Mouse (Mus musculus) forebrain, embryonic 12.5 days (tissue): ENCODE data around the gene Spats2l. TPM values are rescaled to one million over a fixed set of nuclear protein-coding genes. Genes with fewer than 3 reads are reported as not detected.
A peak's percentile ranks its signal among the peaks of the same experiment; 100 is the strongest.

ENCODE experiments used
- ATAC-seq: fragments of 200-750 bp; cut with Nextera tagmentation; 2 replicates; pipeline ENCODE4 v1.8.0; 2017; ENCODE audit warnings: moderate TSS enrichment; ENCODE audit not compliant: low FRiP score
- H3K27ac ChIP-seq: fragments of 300-500 bp; sonication (generic); 2 replicates; pipeline ENCODE4 v1.5.1; 2016; ENCODE audit warnings: mild to moderate bottlenecking
- H3K27me3 ChIP-seq: fragments of 300-500 bp; sonication (generic); 2 replicates; pipeline ENCODE4 v1.6.1; 2016; ENCODE audit warnings: mild to moderate bottlenecking
- H3K36me3 ChIP-seq: fragments of 300-500 bp; sonication (generic); replicated peaks from 2 replicates; pipeline ENCODE4 v1.6.1; 2016; ENCODE audit warnings: mild to moderate bottlenecking
- H3K4me1 ChIP-seq: fragments of 300-500 bp; sonication (generic); 2 replicates; pipeline ENCODE4 v1.6.1; 2016
- H3K4me2 ChIP-seq: fragments of 300-500 bp; sonication (generic); 2 replicates; pipeline ENCODE4 v1.6.1; 2016; ENCODE audit warnings: mild to moderate bottlenecking, moderate library complexity
- H3K4me3 ChIP-seq: fragments of 300-500 bp; sonication (generic); replicated peaks from 2 replicates; pipeline ENCODE4 v1.5.1; 2016; ENCODE audit warnings: mild to moderate bottlenecking
- H3K9ac ChIP-seq: fragments of 300-500 bp; sonication (generic); 2 replicates; pipeline ENCODE4 v1.6.1; 2016; ENCODE audit warnings: mild to moderate bottlenecking
- H3K9me3 ChIP-seq: fragments of 300-500 bp; sonication (generic); 2 replicates; pipeline ENCODE4 v1.6.1; 2016
- WGBS: fragments of 180-500 bp; shearing (Covaris S2); methylation state at CpG from one replicate; pipeline ENCODE4 v1.1.7; 2016; 5-methylcytosine and 5-hydroxymethylcytosine counted together
- polyA plus RNA-seq: library from polyadenylated mRNA; unstranded; fragments of >200 nt; fragmentation: Nextera tagmentation; extraction: Ambion mirVana; gene quantifications from 2 replicates; pipeline ENCODE4 v1.2.1, GENCODE M21; 2016

Gene Spats2l
- polyA plus RNA-seq, 1 experiment from 2014 or later, result 57.2 TPM

DNA sequence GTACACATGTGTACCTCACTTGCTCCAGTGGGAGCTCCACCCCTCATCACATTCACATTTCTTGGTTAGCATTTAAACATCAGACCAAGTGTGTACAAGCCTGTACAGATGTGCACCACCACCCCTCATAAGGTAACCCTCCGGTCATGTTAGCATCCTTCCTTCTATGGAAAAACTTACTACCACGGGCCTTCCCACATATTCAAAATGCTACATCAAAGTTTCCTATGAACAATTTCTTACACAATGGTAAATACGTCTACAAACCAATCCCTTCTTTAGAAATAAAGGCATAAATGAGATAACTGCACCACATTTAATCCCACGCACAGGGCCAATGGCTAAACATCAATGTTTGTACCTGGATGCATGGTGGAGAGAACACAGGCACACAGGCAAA, 178.5 kb downstream of the Spats2l start:
- 0 out of 2 replicates have a peak overlapping the region, but pooled peaks have one; percentile 13 for H3K27ac ChIP-seq
- no peak overlapping the region for H3K4me2 ChIP-seq
- no peak overlapping the region for H3K4me3 ChIP-seq
- H3K9ac ChIP-seq, result no peak overlapping the region
- H3K4me1 ChIP-seq, result peaks cover 26% of the 10 kb centered on the region; the same call in 1 of the 2 replicates
- WGBS, result 94% methylated on average over 4 of the region's 4 CpGs
- H3K27me3 ChIP-seq, result no peaks in the 10 kb centered on the region
- H3K36me3 ChIP-seq, result peaks cover 15% of the 10 kb centered on the region
- no peaks in the 10 kb centered on the region for H3K9me3 ChIP-seq
- no peak for ATAC-seq

DNA sequence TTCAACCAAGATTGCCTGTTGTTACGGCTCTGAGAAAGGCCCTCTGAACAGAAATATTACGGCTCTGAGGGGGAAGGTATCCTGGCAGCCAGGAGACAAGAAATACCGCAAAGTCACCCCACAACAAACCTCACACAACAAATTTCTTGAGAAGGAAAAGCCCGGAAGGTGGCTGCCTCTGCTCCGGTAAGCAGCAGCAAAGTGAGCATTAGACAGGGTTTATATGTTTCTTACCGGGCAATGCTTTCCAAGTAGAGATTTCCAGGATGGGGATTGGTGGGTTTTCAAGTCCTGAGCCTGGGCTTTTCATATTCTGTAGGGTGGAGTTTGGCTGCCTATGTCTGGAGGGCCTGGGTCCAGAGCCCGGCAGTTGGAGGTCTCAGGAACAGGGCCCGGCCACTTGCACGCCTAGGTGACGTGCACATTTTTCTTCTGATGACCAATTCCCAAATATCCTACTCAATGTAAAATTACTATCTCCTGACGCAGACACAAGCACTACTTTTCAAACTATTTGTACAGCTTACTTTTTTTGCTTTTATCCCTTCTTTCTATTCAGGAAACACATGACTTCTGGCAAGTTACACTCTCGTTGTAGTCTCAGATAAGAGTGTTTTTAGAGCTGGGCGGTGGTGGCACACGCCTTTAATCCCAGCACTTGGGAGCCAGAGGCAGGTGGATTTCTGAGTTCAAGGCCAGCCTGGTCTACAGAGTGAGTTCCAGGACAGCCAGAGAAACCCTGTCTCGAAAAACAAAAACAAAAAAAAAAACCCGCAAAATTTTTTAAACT, 179.8 kb downstream of the Spats2l start:
- Histone ChIP-seq H3K4me1 (0 out of 2 replicates have a peak, but pooled peaks cover 17% of the 10 kb centered on the region), H3K4me3 (no peak overlapping the region), H3K27me3 (no peaks in the 10 kb centered on the region), H3K4me2 (no peak overlapping the region), H3K9ac (no peak overlapping the region), H3K27ac (0 out of 2 replicates have a peak overlapping the region, but pooled peaks have one; percentile 8), H3K36me3 (peaks cover 18% of the 10 kb centered on the region), H3K9me3 (no peaks in the 10 kb centered on the region)
- WGBS, result 86% methylated on average over 16 of the region's 16 CpGs
- ATAC-seq, result no peak

DNA sequence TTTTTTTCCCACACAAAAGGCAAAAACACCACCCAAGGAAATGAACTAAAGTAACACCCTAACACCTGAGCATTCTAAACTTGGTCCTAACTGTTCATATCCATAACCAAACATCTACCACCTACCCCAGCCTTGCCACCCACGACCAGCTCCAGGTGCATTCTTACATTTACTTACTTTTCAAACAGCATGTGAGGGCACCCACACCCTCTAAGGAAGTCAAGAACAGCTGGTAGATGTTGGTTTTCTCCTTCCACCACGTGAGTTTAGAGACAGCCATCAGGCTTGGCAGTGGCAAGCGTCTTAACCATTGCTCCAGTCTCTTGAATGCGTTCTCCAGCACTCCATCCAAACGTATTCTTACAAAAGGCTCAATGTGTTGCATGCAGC, 180.4 kb downstream of the Spats2l start:
- 0 out of 2 replicates have a peak, but pooled peaks cover 14% of the 10 kb centered on the region for H3K4me1 ChIP-seq
- H3K9me3 ChIP-seq, result no peaks in the 10 kb centered on the region
- no peak overlapping the region for H3K4me2 ChIP-seq
- no peaks in the 10 kb centered on the region for H3K27me3 ChIP-seq
- H3K4me3 ChIP-seq, result no peak overlapping the region
- no peak overlapping the region for H3K27ac ChIP-seq
- H3K36me3 ChIP-seq, result peaks cover 24% of the 10 kb centered on the region
- 82% methylated on average over 5 of the region's 5 CpGs for WGBS
- no peak overlapping the region for H3K9ac ChIP-seq
- no peak for ATAC-seq

DNA sequence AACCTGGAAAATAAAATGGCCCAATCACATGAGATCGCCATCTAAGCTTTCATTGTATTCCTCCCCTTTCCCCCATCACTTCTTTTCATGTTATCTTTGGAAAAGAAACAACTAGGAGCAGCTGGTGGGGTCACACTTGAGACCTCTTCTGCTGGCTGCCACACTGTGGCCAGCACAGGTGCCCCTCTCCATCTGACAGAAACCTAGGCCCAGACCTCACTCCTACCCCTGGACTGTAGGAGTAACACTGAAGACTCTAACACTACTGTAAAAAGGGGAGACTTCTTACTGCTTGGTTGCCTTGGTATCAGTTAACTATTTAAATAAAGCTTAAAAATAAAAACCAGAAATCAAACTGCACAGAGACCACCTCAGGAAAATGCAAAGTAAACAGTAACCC, 181.8 kb downstream of the Spats2l start:
- no peak overlapping the region for H3K4me3 ChIP-seq
- H3K9me3 ChIP-seq, result no peaks in the 10 kb centered on the region
- H3K27ac ChIP-seq, result no peak overlapping the region
- no peak overlapping the region for H3K4me2 ChIP-seq
- no peak for ATAC-seq
- WGBS, result 88% methylated on average over 1 of the region's 1 CpGs
- no peaks in the 10 kb centered on the region for H3K27me3 ChIP-seq
- 0 out of 2 replicates have a peak, but pooled peaks cover 14% of the 10 kb centered on the region for H3K4me1 ChIP-seq
- no peak overlapping the region for H3K9ac ChIP-seq
- peaks cover 30% of the 10 kb centered on the region for H3K36me3 ChIP-seq

DNA sequence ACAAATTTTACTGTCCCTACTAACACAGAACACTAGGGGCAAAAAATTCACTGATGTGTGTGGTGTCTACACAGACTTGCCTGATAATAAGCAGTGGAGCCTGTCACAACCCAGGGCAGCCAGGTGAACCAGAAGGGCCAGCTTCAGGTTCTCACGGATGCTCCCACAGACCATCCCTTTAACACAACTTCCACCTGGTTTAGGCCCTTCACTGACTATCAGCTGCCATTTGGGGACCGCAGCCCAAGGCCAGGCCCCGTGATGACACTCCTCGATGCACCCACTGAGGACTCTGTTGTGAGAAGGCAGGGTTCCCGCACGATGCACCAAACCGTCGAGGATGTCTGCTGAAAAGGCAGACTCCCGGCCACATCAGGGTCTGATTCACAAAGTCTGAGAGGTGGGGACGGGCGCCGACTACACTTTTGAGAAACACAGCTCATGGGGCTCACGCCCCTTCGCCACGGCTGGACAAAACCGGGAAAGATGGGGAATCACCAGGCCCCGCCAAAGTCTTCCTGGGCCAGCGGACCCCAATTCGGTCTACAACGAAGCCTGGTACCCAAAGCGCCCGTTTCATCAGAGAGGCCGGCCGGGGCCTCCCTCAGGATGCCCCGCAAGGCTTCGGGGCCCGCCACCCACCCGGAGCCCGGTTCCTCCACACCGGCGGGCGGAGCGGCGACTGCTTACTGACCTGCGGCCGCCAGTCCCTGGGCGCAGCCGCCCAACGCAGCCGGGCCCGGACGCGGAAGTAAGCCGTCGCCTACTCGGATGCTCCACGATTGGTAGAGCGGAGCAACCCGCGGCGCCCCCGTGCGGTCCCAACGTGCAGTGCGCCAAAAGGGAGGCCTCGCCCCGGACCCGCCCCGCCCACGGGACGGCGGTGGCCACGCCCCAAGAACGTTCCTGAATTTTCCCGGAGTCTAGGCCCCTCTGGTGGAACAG, 195.6 kb downstream of the Spats2l start:
- peak overlapping the region; percentile 80 for H3K4me2 ChIP-seq
- WGBS, result under 1% methylated on average over 65 of the region's 65 CpGs
- H3K9me3 ChIP-seq, result no peaks in the 10 kb centered on the region
- peak overlapping the region; percentile 84 for H3K9ac ChIP-seq
- peak overlapping the region; percentile 71 for H3K4me3 ChIP-seq
- peak overlapping the region; percentile 71 for H3K27ac ChIP-seq
- H3K4me1 ChIP-seq, result peaks cover 15% of the 10 kb centered on the region
- H3K36me3 ChIP-seq, result peaks cover 6% of the 10 kb centered on the region
- peak; percentile 98 for ATAC-seq
- no peaks in the 10 kb centered on the region for H3K27me3 ChIP-seq

DNA sequence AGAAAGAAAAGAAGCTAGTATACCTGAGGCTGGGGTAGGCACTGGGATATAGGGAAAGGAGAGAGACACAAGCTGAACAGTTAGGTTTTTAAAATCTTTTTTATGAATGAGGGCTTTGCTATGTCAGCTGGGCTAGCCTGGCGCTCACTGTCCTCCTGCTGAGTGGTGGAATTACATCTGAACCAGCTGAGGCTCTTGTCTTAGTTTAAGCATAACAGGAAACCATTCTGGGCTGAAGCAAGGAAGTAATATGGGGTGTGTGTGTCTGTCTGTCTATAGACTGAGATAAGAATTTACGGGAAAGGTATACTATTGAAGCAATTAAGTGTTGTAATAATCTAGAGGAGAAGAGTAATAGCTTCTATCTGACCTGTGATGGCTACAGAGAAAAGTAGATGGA, 197.6 kb downstream of the Spats2l start:
- Histone ChIP-seq H3K36me3 (no peaks in the 10 kb centered on the region; the same call in 1 of the 2 replicates), H3K4me3 (no peak overlapping the region), H3K27me3 (no peaks in the 10 kb centered on the region), H3K4me2 (no peak overlapping the region), H3K9ac (no peak overlapping the region), H3K4me1 (peaks cover 15% of the 10 kb centered on the region), H3K9me3 (no peaks in the 10 kb centered on the region), H3K27ac (no peak overlapping the region)
- ATAC-seq, result no peak
- 90% methylated on average over 2 of the region's 2 CpGs for WGBS

DNA sequence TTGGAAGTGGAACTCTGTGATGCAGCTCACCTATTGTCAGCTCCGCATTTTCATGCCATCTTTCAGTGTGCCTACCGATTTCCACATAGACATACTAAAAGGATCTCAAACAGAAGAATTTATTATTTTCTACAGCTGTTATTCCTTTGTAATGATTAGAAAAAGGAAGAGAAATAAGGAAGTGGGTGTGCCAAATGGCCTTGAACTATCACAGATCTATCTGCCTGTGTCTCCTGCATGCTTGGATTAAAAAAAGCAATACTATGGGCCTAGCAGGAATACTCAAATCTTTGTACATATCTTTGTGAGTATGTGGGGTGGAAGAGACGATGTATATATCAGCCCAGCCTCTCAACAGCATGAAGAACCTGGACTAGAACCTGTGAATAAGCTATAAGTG, 202.9 kb downstream of the Spats2l start:
- WGBS, result 94% methylated on average over 3 of the region's 3 CpGs
- Histone ChIP-seq H3K27ac (no peak overlapping the region), H3K9ac (no peak overlapping the region), H3K9me3 (no peaks in the 10 kb centered on the region), H3K4me1 (no peaks in the 10 kb centered on the region), H3K36me3 (no peaks in the 10 kb centered on the region), H3K27me3 (no peaks in the 10 kb centered on the region), H3K4me3 (no peak overlapping the region), H3K4me2 (no peak overlapping the region)
- ATAC-seq, result no peak

DNA sequence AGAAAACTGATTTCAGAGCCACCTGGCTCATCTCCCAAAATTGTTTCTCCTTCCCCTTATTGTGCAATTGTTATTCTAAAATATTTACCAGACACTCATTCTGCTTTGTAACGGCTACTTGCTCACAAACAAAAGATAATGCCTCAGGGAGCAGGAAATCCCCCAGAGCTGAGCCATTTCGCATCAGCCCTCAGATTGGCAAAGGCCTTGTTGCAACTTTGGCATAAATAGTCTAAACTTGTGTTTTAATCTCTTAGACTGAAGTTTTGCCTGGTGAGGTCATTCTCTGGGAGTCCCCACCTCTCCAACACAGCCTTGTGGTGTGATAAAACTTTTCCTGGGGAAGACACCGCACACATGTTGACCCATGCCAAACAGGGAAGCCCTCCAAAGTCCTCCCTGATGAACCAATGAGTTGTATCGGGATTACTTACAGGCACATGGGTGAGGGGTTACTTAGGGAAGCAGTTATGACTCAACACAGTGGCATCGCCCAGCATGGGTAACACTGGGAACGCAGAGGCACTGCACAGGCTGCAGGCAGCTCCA, 215.2 kb downstream of the Spats2l start:
- Histone ChIP-seq H3K4me3 (no peak overlapping the region), H3K4me1 (0 out of 2 replicates have a peak, but pooled peaks cover 4% of the 10 kb centered on the region), H3K27me3 (no peaks in the 10 kb centered on the region), H3K9me3 (no peaks in the 10 kb centered on the region), H3K27ac (no peak overlapping the region), H3K36me3 (no peaks in the 10 kb centered on the region), H3K4me2 (no peak overlapping the region), H3K9ac (no peak overlapping the region)
- WGBS, result 52% methylated on average over 6 of the region's 6 CpGs
- ATAC-seq, result no peak

DNA sequence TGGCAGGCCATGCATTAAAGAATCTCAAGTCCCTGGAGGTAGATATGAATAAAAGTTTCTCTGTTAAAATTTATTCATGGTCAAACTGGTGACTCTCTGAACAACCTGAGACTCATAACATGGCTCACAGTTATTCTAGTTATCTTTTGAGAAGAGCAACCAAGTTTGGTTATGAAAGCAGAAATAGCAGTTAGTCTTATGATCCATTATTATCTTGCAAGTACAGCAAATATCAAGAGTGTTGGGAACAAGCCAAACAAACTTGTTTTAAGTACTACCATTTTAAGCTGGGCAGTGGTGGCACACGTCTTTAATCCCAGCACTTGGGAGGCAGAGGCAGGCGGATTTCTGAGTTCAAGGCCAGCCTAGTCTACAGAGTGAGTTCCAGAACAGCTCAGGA, 217.3 kb downstream of the Spats2l start:
- Histone ChIP-seq H3K4me1 (peaks cover 5% of the 10 kb centered on the region), H3K36me3 (no peaks in the 10 kb centered on the region), H3K27ac (no peak overlapping the region), H3K9ac (no peak overlapping the region), H3K4me3 (no peak overlapping the region), H3K9me3 (no peaks in the 10 kb centered on the region), H3K27me3 (no peaks in the 10 kb centered on the region), H3K4me2 (no peak overlapping the region)
- WGBS, result 91% methylated on average over 2 of the region's 2 CpGs
- no peak for ATAC-seq

DNA sequence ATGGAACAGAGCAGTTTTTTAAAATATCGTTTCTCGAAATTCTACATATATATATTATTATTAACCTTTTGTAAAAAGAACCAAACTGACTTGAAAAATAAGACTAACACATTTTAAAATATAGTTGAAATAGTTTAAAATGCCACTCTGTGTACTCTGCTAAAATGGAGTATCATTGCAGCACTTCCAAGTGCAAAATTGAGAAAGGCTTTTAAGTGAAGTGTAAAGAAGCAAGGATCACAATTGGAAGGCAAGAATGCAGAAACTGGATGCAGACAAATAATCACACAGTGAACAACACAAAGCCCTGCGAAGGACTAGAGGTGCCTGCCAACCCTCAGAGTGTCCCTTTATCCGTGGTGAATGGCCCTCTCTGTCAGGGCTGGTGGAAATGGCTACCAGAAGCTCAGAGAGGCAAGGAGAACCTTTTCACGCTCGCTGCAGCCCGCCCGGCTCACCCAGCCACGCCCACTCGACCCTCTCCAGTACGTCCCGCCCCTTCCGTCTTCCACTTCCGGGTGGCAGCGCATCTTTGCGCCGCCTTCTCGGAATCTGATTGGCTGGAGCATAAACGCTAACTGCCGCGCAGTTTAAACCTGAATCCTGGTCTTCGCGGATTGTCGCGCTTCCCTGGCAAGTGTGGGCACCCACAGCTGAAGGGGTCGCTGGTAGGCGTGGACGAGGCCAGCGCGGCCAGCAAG, 221.6 kb downstream of the Spats2l start, which contains the start of gene Sgo2a:
Gene Sgo2a, plus strand, starts transcription at position 540 of the 701 bp plus-strand sequence.
- no peaks in the 10 kb centered on the region; the same call in 1 of the 2 replicates for H3K36me3 ChIP-seq
- peak within 1 kb of the TSS; percentile 89 for H3K4me3 ChIP-seq
- WGBS, result 6% methylated on average over 30 of the region's 30 CpGs
- no peaks in the 10 kb centered on the region for H3K27me3 ChIP-seq
- peak within 1 kb of the TSS; percentile 82 for H3K4me2 ChIP-seq
- peaks cover 17% of the 10 kb centered on the region for H3K4me1 ChIP-seq
- no peaks in the 10 kb centered on the region for H3K9me3 ChIP-seq
- H3K27ac ChIP-seq, result peak within 1 kb of the TSS; percentile 89
- H3K9ac ChIP-seq, result peak within 1 kb of the TSS; percentile 77
- ATAC-seq, result peak; percentile 98

DNA sequence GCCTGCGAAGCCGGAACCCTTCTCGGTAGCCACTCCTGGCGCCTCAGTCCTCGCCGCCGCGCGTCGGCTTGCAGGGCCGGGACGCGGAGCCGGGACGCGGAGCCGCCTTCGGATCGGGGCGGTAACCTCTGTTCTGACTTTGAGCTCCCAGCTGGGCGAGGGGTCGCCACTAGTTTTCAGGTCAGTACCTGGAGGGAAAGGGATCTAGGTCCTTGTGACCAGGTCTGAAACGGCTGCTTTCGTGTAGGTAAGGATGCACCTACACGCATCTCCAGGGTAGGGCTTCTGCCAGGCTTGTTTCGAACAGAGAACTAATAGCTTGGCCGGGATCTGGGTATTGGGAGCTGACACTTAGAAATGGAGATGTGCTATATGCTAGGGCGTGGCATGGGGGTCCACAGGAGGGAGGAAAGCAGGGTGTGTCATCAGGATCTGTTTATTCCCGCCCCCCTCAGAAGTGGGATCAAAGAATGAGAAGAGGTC, 222.2 kb downstream of the Spats2l start:
- H3K9me3 ChIP-seq, result no peaks in the 10 kb centered on the region
- H3K36me3 ChIP-seq, result peaks cover 4% of the 10 kb centered on the region
- peak overlapping the region; percentile 75 for H3K27ac ChIP-seq
- peak overlapping the region; percentile 77 for H3K9ac ChIP-seq
- ATAC-seq, result peak; percentile 50
- under 1% methylated on average over 29 of the region's 29 CpGs for WGBS
- peak overlapping the region; percentile 82 for H3K4me2 ChIP-seq
- H3K27me3 ChIP-seq, result no peaks in the 10 kb centered on the region
- H3K4me1 ChIP-seq, result peaks cover 17% of the 10 kb centered on the region
- H3K4me3 ChIP-seq, result peak overlapping the region; percentile 89
